Mouse (Mus musculus) liver, adult 2 months (tissue): ENCODE results near the gene Id3.

ENCODE experiments used
- CTCF ChIP-seq: fragments of 200-500 bp; IDR thresholded peaks from 2 replicates; pipeline ENCODE4 v1.5.1; 2011; ENCODE audit warnings: low read depth, low read length, control low read depth
- POLR2A ChIP-seq: fragments of 200-500 bp; IDR thresholded peaks from 2 replicates; pipeline ENCODE4 v1.6.1; 2011; ENCODE audit warnings: low read length, control low read depth; ENCODE audit not compliant: insufficient read depth; ENCODE audit errors: extremely low read depth

- peak; percentile 53; the same call in 1 of the 2 replicates for TF ChIP-seq CTCF
- no peak for TF ChIP-seq POLR2A
Measured at GRCm38 (mm10) chr4:136188973-136189737, 45.9 kb downstream of the Id3 start.
